Mouse (Mus musculus): ENCODE measurements around the gene Dpf1. TPM values are rescaled to one million over a fixed set of nuclear protein-coding genes. Genes with fewer than 3 reads are reported as not detected.
A peak's percentile ranks its signal among the peaks of the same experiment; 100 is the strongest.

Gene Dpf1
- total and polyA plus RNA-seq, 3 experiments = 0.21 to 0.27 TPM; not detected in 1

- Histone ChIP-seq H3K27me3 (ENCODE audit: control insufficient read depth, insufficient read depth, low read length) (no peaks in the 10 kb centered on the region), H3K79me2 (replicated peaks; ENCODE audit: control insufficient read depth, insufficient read depth, low read length) (no peaks in the 10 kb centered on the region), H3K4me1 (ENCODE audit: control insufficient read depth, insufficient read depth, low read length) (peaks cover 7% of the 10 kb centered on the region), H3K4me3 (no peak overlapping the region), H3K27ac (no peak overlapping the region), H3K9ac (ENCODE audit: low read depth, low read length) (no peak overlapping the region), H3K36me3 (ENCODE audit: control insufficient read depth, insufficient read depth, low read length) (no peaks in the 10 kb centered on the region)
- DNase-seq = no peak
- 55% methylated on average over 4 of the region's 4 CpGs for WGBS
- intact Hi-C loops (cut with DNase I) = no loop called here
- no peak for TF ChIP-seq EP300 (IDR thresholded peaks at IDR 0.05; ENCODE audit: insufficient read depth, low read depth, low read length)
- no peak for TF ChIP-seq CTCF (IDR thresholded peaks at IDR 0.05)
- no peak for TF ChIP-seq POLR2A (IDR thresholded peaks at IDR 0.05; ENCODE audit: insufficient read depth, low read depth, low read length)
These were observed 26.2 kb upstream of the Dpf1 start for GRCm38 (mm10) chr7:29277510-29277909.

GRCm38 (mm10) chr7:29279261-29279660 lies 24.5 kb upstream of the Dpf1 start:
- no peak overlapping the region for H3K9ac ChIP-seq (ENCODE audit: low read depth, low read length)
- H3K4me3 ChIP-seq = no peak overlapping the region
- DNase-seq = no peak
- intact Hi-C loops (cut with DNase I) = no loop called here
- TF ChIP-seq CTCF (IDR thresholded peaks at IDR 0.05) (no peak), POLR2A (IDR thresholded peaks at IDR 0.05; ENCODE audit: insufficient read depth, low read depth, low read length) (no peak), EP300 (IDR thresholded peaks at IDR 0.05; ENCODE audit: insufficient read depth, low read depth, low read length) (no peak)
- no peaks in the 10 kb centered on the region for H3K36me3 ChIP-seq (ENCODE audit: control insufficient read depth, insufficient read depth, low read length)
- peaks cover 7% of the 10 kb centered on the region for H3K4me1 ChIP-seq (ENCODE audit: control insufficient read depth, insufficient read depth, low read length)
- no peak overlapping the region for H3K27ac ChIP-seq
- H3K79me2 ChIP-seq (replicated peaks; ENCODE audit: control insufficient read depth, insufficient read depth, low read length) = no peaks in the 10 kb centered on the region
- H3K27me3 ChIP-seq (ENCODE audit: control insufficient read depth, insufficient read depth, low read length) = no peaks in the 10 kb centered on the region

GRCm38 (mm10) chr7:29279924-29280323 lies 23.8 kb upstream of the Dpf1 start:
- DNase-seq = no peak
- no peak for TF ChIP-seq CTCF (IDR thresholded peaks at IDR 0.05)
- TF ChIP-seq POLR2A (IDR thresholded peaks at IDR 0.05; ENCODE audit: insufficient read depth, low read depth, low read length) = no peak
- no peak for TF ChIP-seq EP300 (IDR thresholded peaks at IDR 0.05; ENCODE audit: insufficient read depth, low read depth, low read length)
- Histone ChIP-seq H3K27ac (no peak overlapping the region), H3K27me3 (ENCODE audit: control insufficient read depth, insufficient read depth, low read length) (no peaks in the 10 kb centered on the region), H3K4me3 (no peak overlapping the region), H3K9ac (ENCODE audit: low read depth, low read length) (no peak overlapping the region), H3K4me1 (ENCODE audit: control insufficient read depth, insufficient read depth, low read length) (peaks cover 7% of the 10 kb centered on the region), H3K79me2 (replicated peaks; ENCODE audit: control insufficient read depth, insufficient read depth, low read length) (no peaks in the 10 kb centered on the region), H3K36me3 (ENCODE audit: control insufficient read depth, insufficient read depth, low read length) (no peaks in the 10 kb centered on the region)
- WGBS = 69% methylated on average over 8 of the region's 8 CpGs
- intact Hi-C loops (cut with DNase I) = loop anchor here (5.0 kb wide), 1 partner anchor 33 kb away; the partner anchor contains the start of gene 2200002D01Rik

- DNase-seq = no peak
- Histone ChIP-seq H3K79me2 (replicated peaks; ENCODE audit: control insufficient read depth, insufficient read depth, low read length) (no peaks in the 10 kb centered on the region), H3K27me3 (ENCODE audit: control insufficient read depth, insufficient read depth, low read length) (no peaks in the 10 kb centered on the region), H3K36me3 (ENCODE audit: control insufficient read depth, insufficient read depth, low read length) (no peaks in the 10 kb centered on the region), H3K4me3 (peak overlapping the region; percentile 77), H3K27ac (peak overlapping the region; percentile 19), H3K9ac (ENCODE audit: low read depth, low read length) (no peak overlapping the region; the same call in none of the 2 replicates), H3K4me1 (ENCODE audit: control insufficient read depth, insufficient read depth, low read length) (peaks cover 7% of the 10 kb centered on the region)
- TF ChIP-seq CTCF (IDR thresholded peaks at IDR 0.05) = no peak
- no peak for TF ChIP-seq EP300 (IDR thresholded peaks at IDR 0.05; ENCODE audit: insufficient read depth, low read depth, low read length)
- 24% methylated on average over 13 of the region's 13 CpGs for WGBS
- intact Hi-C loops (cut with DNase I) = loop anchor here (5.0 kb wide), 1 partner anchor 34 kb away; the partner anchor contains the start of gene 2200002D01Rik
These were observed 22.9 kb upstream of the Dpf1 start for GRCm38 (mm10) chr7:29280801-29281200.

DNA sequence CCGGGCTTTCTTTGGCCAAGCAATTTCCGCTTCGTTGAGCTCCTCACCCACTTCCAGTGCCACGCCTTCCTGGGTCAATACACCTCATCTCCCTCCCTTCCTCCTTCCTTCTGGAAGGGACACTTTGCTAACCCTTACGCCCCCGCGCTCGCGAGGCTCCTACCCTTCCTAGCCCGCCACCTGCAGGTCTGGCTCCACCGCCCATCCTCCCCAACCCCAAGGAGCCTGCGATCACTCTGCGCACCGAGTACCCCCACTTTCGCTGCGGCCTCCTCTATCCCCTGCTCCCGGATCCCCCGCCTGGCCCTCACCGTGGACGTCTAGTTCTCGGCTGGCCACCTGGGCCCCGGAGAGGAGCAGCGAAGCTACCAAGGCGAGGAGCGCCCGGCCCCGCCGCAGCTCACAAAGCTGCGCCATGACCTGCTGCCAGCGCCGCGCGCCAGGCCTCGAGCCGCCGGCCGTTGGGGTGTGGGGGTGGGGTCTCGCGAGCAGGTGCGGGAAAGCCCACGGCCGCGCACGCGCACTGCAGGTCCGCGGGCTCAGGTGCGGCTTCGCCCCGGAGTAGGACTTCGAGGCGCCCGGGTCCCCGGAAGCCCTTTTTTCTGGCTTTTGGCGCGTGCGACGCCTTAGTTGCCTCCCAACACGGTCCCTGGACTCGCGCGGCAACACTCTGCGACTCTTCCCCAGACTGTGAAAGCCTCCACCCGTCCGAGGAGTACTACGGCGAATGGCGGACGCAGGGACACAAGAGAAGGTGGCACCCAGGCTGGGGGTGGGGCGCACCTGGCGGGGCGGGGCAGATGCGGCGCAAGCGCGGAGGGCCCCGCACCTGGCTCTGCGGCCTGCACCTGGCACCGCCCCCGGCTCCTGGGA lies 22.3 kb upstream of the Dpf1 start, which contains the start of gene Spint2:
Spint2 (minus strand) TSS at position 712 of the 873 bp plus-strand sequence.
- intact Hi-C loops (cut with DNase I) = loop anchor here (5.0 kb wide), 1 partner anchor 34 kb away; the partner anchor contains the start of gene 2200002D01Rik
- Histone ChIP-seq H3K27me3 (ENCODE audit: control insufficient read depth, insufficient read depth, low read length) (no peaks in the 10 kb centered on the region), H3K4me1 (ENCODE audit: control insufficient read depth, insufficient read depth, low read length) (peaks cover 7% of the 10 kb centered on the region), H3K4me3 (peak within 1 kb of the TSS; percentile 77), H3K79me2 (replicated peaks; ENCODE audit: control insufficient read depth, insufficient read depth, low read length) (no peaks in the 10 kb centered on the region), H3K27ac (peak within 1 kb of the TSS; percentile 70), H3K36me3 (ENCODE audit: control insufficient read depth, insufficient read depth, low read length) (no peaks in the 10 kb centered on the region), H3K9ac (ENCODE audit: low read depth, low read length) (peak within 1 kb of the TSS; percentile 85)
- peak; percentile 68 to 70 for DNase-seq
- 1% methylated on average over 80 of the region's 80 CpGs for WGBS
- TF ChIP-seq CTCF (IDR thresholded peaks at IDR 0.05) (peak; percentile 53), POLR2A (IDR thresholded peaks at IDR 0.05; ENCODE audit: insufficient read depth, low read depth, low read length) (no peak), EP300 (IDR thresholded peaks at IDR 0.05; ENCODE audit: insufficient read depth, low read depth, low read length) (no peak)

DNA sequence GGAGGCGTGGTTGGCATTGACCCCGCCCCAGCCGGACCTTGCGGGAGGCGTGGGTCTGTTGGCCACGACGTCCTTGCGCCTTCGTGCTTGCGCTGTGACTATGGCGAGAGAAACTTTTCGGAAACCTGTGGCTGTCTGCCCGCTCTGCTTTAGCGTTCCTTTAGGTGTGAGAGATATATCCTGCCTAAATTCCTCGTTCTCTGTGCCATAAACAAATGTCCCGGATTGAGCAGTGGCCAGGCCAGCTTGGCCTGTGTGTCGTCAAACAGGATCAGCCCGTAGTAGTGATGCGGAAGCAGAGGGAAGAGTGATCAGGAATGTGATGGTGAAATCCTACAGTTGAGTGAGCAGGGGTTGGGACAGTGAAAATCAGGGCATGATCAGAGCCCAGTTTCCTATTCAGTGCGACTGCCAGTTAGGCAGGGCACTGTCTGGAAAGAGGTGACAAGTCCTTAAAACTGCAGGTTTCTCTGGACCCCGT lies 21.6 kb upstream of the Dpf1 start:
- Histone ChIP-seq H3K4me3 (peak overlapping the region; percentile 77), H3K36me3 (ENCODE audit: control insufficient read depth, insufficient read depth, low read length) (no peaks in the 10 kb centered on the region), H3K27me3 (ENCODE audit: control insufficient read depth, insufficient read depth, low read length) (no peaks in the 10 kb centered on the region), H3K4me1 (ENCODE audit: control insufficient read depth, insufficient read depth, low read length) (peaks cover 4% of the 10 kb centered on the region), H3K9ac (ENCODE audit: low read depth, low read length) (peak overlapping the region; percentile 85), H3K27ac (peak overlapping the region; percentile 70; the same call in 1 of the 2 replicates), H3K79me2 (replicated peaks; ENCODE audit: control insufficient read depth, insufficient read depth, low read length) (no peaks in the 10 kb centered on the region)
- 17% methylated on average over 21 of the region's 21 CpGs for WGBS
- DNase-seq = no peak
- intact Hi-C loops (cut with DNase I) = loop anchor here (5.0 kb wide), 1 partner anchor 35 kb away; the partner anchor contains the start of gene 2200002D01Rik
- TF ChIP-seq POLR2A (IDR thresholded peaks at IDR 0.05; ENCODE audit: insufficient read depth, low read depth, low read length) (no peak), EP300 (IDR thresholded peaks at IDR 0.05; ENCODE audit: insufficient read depth, low read depth, low read length) (no peak), CTCF (IDR thresholded peaks at IDR 0.05) (no peak)
